Mouse (Mus musculus) forebrain, embryonic 12.5 days (tissue): Measurements from ENCODE around the gene Cd300a. TPM values are rescaled to one million over a fixed set of nuclear protein-coding genes. Genes with fewer than 3 reads are reported as not detected.

Experiments used
- ATAC-seq: fragments of 200-750 bp; cut with Nextera tagmentation; 2 replicates; pipeline ENCODE4 v1.8.0; 2017; ENCODE audit warnings: moderate TSS enrichment; ENCODE audit not compliant: low FRiP score
- H3K27ac ChIP-seq: fragments of 300-500 bp; sonication (generic); 2 replicates; pipeline ENCODE4 v1.5.1; 2016; ENCODE audit warnings: mild to moderate bottlenecking
- H3K27me3 ChIP-seq: fragments of 300-500 bp; sonication (generic); 2 replicates; pipeline ENCODE4 v1.6.1; 2016; ENCODE audit warnings: mild to moderate bottlenecking
- H3K36me3 ChIP-seq: fragments of 300-500 bp; sonication (generic); replicated peaks from 2 replicates; pipeline ENCODE4 v1.6.1; 2016; ENCODE audit warnings: mild to moderate bottlenecking
- H3K4me1 ChIP-seq: fragments of 300-500 bp; sonication (generic); 2 replicates; pipeline ENCODE4 v1.6.1; 2016
- H3K4me2 ChIP-seq: fragments of 300-500 bp; sonication (generic); 2 replicates; pipeline ENCODE4 v1.6.1; 2016; ENCODE audit warnings: mild to moderate bottlenecking, moderate library complexity
- H3K4me3 ChIP-seq: fragments of 300-500 bp; sonication (generic); replicated peaks from 2 replicates; pipeline ENCODE4 v1.5.1; 2016; ENCODE audit warnings: mild to moderate bottlenecking
- H3K9ac ChIP-seq: fragments of 300-500 bp; sonication (generic); 2 replicates; pipeline ENCODE4 v1.6.1; 2016; ENCODE audit warnings: mild to moderate bottlenecking
- H3K9me3 ChIP-seq: fragments of 300-500 bp; sonication (generic); 2 replicates; pipeline ENCODE4 v1.6.1; 2016
- WGBS: fragments of 180-500 bp; shearing (Covaris S2); methylation state at CpG from one replicate; pipeline ENCODE4 v1.1.7; 2016; 5-methylcytosine and 5-hydroxymethylcytosine counted together
- polyA plus RNA-seq: library from polyadenylated mRNA; unstranded; fragments of >200 nt; fragmentation: Nextera tagmentation; extraction: Ambion mirVana; gene quantifications from 2 replicates; pipeline ENCODE4 v1.2.1, GENCODE M21; 2016

The Cd300a gene
- polyA plus RNA-seq, 1 experiment from 2014 or later: 0.68 TPM

DNA sequence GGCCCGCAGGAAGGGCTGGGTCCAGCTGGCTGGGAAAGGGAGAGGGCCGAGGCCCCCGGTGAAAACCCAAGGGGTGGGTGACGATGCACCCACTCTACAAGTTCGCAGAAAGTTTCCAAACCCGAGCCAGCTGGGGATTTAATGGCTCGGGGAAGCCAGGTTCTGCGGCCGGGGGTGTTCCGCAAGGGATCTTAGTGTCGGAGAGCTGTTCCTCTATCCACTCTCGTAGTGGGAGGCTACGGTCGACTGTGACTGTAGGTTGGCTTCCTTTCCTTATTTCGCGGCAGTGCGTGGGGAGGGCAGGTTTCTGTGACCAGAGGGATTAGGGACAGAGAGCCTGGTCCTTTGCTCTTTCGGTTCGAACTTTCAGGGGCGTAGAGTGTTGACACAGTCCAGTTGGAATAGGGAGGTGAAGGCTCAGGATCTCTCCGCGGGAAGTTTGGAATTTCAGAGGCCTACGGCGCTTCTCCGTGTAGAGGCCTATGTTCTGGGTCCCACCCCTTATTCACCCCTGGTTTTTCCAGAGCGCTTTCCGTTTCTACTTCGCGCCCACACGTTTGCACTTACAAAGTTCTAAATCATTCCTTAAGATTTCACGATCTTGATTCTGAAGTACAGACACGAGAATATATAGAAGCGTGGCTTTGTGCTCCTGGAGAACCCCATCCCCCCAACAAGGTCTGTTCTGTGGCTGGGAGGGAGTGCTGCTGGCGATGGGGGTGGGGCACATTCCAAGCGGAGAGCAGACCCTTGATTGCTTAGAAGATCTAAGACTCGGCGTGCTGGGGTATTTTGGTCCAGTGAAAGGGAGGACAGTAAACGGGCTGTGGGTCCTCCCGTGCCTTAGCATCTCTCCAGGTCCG lies 37.3 kb upstream of the Cd300a start:
- peak overlapping the region; percentile 96 for H3K4me2 ChIP-seq
- peaks cover 70% of the 10 kb centered on the region for H3K27me3 ChIP-seq
- H3K4me3 ChIP-seq: peak overlapping the region; percentile 60
- H3K9me3 ChIP-seq: no peaks in the 10 kb centered on the region
- peaks cover 32% of the 10 kb centered on the region for H3K4me1 ChIP-seq
- 1% methylated on average over 40 of the region's 40 CpGs for WGBS
- ATAC-seq: no peak
- peak overlapping the region; percentile 42; the same call in 1 of the 2 replicates for H3K27ac ChIP-seq
- H3K9ac ChIP-seq: peak overlapping the region; percentile 56
- H3K36me3 ChIP-seq: no peaks in the 10 kb centered on the region

DNA sequence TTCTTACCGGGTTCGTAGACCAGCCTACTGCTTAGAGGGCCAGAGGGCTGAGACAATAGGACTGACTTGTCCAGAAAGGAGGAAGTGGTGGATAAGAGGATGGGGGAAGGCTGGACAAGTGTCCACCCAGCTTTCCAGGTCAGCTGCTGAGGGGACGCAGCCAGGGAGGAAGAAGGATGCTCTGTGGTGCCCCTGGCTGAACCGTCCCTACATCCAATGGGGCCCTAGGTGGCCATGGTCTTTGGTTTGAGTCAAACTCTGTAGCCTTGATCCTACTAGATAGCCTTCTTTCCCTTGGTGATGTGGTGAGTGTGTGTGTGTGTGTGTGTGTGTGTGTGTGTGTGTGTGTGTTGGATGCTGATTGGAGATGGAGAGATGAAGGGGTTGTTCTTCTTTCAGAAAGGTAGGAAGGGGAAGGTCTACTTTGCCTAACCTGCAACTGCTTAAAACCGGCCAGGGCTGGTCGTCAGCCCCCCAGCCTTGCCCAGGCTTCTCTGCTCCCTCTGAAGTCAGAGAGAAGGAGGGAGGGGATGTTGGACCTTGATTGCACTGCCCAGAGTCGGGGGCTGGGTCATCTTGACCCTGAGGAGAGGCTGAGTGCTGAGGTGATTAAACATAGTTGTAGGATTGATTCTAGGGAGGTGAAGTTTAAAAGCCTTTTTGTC lies 36.5 kb upstream of the Cd300a start:
- Histone ChIP-seq H3K27ac (0 out of 2 replicates have a peak overlapping the region, but pooled peaks have one; percentile 10), H3K9me3 (no peaks in the 10 kb centered on the region), H3K4me1 (peaks cover 32% of the 10 kb centered on the region), H3K36me3 (no peaks in the 10 kb centered on the region), H3K9ac (no peak overlapping the region), H3K27me3 (peaks cover 67% of the 10 kb centered on the region), H3K4me2 (peak overlapping the region; percentile 96), H3K4me3 (peak overlapping the region; percentile 60)
- 14% methylated on average over 7 of the region's 7 CpGs for WGBS
- ATAC-seq: no peak

DNA sequence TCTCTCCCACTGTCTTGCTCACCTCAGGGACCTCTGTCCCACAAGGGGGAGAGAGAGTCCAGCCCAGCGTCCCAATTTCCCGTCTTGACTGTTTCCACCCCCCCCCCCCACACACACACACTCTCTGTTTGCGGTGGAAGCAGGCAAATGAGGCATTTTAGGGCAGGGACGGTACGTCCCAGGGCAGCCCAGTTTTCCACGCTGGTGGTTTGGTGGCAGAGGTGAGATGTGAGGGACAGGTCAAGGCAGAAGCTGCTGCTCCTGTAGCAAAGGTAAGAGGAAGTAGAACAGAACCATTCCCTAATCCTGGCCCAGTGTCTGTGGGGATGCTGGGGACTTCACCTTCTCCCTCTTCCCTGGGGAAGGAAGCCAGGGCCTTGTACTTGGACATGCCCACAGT lies 35.3 kb upstream of the Cd300a start:
- 75% methylated on average over 6 of the region's 6 CpGs for WGBS

GRCm38 (mm10) chr11:114856125-114856524 lies 33.7 kb upstream of the Cd300a start:
- Histone ChIP-seq H3K27me3 (peaks cover 40% of the 10 kb centered on the region), H3K4me2 (no peak overlapping the region), H3K36me3 (no peaks in the 10 kb centered on the region), H3K27ac (no peak overlapping the region), H3K9me3 (no peaks in the 10 kb centered on the region), H3K9ac (no peak overlapping the region), H3K4me3 (no peak overlapping the region), H3K4me1 (peaks cover 20% of the 10 kb centered on the region)
- no peak for ATAC-seq
- whole genome bisulfite sequencing: 92% methylated on average over 5 of the region's 5 CpGs

More for the DNA sequence above, 35.3 kb upstream of the Cd300a start:
- Histone ChIP-seq H3K27me3 (peaks cover 56% of the 10 kb centered on the region), H3K9ac (no peak overlapping the region), H3K4me1 (peaks cover 32% of the 10 kb centered on the region), H3K36me3 (no peaks in the 10 kb centered on the region), H3K9me3 (no peaks in the 10 kb centered on the region), H3K27ac (no peak overlapping the region), H3K4me2 (no peak overlapping the region), H3K4me3 (no peak overlapping the region)
- ATAC-seq: no peak

DNA sequence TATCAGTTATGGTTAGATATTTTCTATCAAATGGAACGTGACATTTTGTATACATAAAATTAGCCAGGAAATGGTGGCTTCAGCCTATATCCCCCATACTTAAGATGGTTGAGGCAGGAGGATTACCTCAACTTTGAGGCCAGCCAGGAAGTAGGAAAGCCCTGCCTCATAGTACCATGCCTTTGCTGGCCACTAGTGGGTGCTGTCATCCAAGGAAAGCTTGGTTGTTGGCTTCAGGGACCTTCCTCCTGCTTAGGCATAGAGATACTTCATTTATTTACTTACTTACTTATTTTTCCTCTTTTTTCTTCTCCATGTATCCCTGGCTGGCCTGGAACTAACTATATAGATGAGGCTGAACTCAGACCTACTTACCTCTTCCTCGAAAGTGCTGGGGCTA lies 31.2 kb upstream of the Cd300a start:
- Histone ChIP-seq H3K9ac (no peak overlapping the region), H3K27me3 (peaks cover 15% of the 10 kb centered on the region), H3K4me1 (no peaks in the 10 kb centered on the region), H3K4me2 (no peak overlapping the region), H3K9me3 (no peaks in the 10 kb centered on the region), H3K27ac (no peak overlapping the region), H3K4me3 (no peak overlapping the region), H3K36me3 (no peaks in the 10 kb centered on the region)
- 95% methylated on average over 2 of the region's 2 CpGs for WGBS
- ATAC-seq: no peak

DNA sequence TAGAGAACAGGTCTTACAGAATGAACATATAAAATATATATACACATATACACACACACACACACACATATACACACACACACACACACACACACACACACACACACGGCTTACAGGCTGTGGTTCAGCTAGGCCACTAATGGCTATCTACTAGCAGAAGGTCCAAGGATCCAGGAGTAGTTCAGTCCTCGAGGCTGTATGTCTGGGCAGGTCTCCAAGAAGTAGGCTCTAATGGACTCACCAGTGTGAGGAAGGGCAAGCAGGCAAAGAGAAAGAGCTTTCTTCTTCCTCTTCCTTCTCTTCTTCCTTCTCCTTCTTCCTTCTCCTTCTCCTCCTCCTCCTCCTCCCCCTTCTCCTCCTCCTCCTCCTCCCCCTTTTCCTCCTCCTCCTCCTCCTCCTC lies 28.8 kb upstream of the Cd300a start:
- Histone ChIP-seq H3K36me3 (no peaks in the 10 kb centered on the region), H3K9me3 (no peaks in the 10 kb centered on the region), H3K4me1 (no peaks in the 10 kb centered on the region), H3K9ac (no peak overlapping the region), H3K4me2 (no peak overlapping the region), H3K27ac (no peak overlapping the region), H3K27me3 (no peaks in the 10 kb centered on the region), H3K4me3 (no peak overlapping the region)
- ATAC-seq: no peak
- 79% methylated on average over 2 of the region's 2 CpGs for WGBS

DNA sequence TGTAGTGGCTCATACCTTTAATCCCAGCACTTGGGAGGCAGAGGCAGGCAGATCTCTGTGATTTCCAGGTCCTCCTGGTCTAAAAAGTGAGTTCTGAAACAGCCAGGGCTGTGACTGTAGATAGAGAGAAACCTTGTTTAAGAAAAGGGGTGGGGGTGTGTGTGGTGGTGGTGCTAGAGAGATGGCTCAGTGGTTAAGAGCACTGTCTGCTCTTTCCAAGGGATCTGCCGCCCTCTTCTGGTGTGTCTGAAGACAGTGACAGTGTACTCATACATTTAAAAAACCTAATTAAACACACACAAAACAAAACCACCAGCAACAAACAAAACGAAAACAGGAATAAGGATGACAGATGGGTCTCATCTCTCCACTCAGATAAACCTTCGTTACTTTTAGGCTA lies 27.2 kb upstream of the Cd300a start:
- H3K36me3 ChIP-seq: no peaks in the 10 kb centered on the region
- H3K4me3 ChIP-seq: no peak overlapping the region
- H3K4me1 ChIP-seq: peaks cover 6% of the 10 kb centered on the region; the same call in 1 of the 2 replicates
- no peaks in the 10 kb centered on the region for H3K27me3 ChIP-seq
- H3K4me2 ChIP-seq: no peak overlapping the region
- H3K9me3 ChIP-seq: no peaks in the 10 kb centered on the region
- ATAC-seq: no peak
- 86% methylated on average over 3 of the region's 3 CpGs for WGBS
- no peak overlapping the region for H3K9ac ChIP-seq
- no peak overlapping the region for H3K27ac ChIP-seq

GRCm38 (mm10) chr11:114863918-114864420 lies 25.9 kb upstream of the Cd300a start:
- ATAC-seq: no peak
- Histone ChIP-seq H3K27me3 (no peaks in the 10 kb centered on the region), H3K27ac (no peak overlapping the region), H3K4me2 (no peak overlapping the region), H3K4me1 (peaks cover 6% of the 10 kb centered on the region; the same call in 1 of the 2 replicates), H3K36me3 (no peaks in the 10 kb centered on the region), H3K9ac (no peak overlapping the region), H3K9me3 (no peaks in the 10 kb centered on the region), H3K4me3 (no peak overlapping the region)
- WGBS: 95% methylated on average over 21 of the region's 21 CpGs

GRCm38 (mm10) chr11:114865999-114866398 lies 23.8 kb upstream of the Cd300a start:
- Histone ChIP-seq H3K27me3 (no peaks in the 10 kb centered on the region), H3K4me3 (no peak overlapping the region), H3K4me1 (peaks cover 6% of the 10 kb centered on the region; the same call in 1 of the 2 replicates), H3K4me2 (no peak overlapping the region), H3K36me3 (no peaks in the 10 kb centered on the region), H3K9ac (no peak overlapping the region), H3K9me3 (no peaks in the 10 kb centered on the region), H3K27ac (no peak overlapping the region)
- 85% methylated on average over 5 of the region's 5 CpGs for WGBS
- ATAC-seq: no peak

DNA sequence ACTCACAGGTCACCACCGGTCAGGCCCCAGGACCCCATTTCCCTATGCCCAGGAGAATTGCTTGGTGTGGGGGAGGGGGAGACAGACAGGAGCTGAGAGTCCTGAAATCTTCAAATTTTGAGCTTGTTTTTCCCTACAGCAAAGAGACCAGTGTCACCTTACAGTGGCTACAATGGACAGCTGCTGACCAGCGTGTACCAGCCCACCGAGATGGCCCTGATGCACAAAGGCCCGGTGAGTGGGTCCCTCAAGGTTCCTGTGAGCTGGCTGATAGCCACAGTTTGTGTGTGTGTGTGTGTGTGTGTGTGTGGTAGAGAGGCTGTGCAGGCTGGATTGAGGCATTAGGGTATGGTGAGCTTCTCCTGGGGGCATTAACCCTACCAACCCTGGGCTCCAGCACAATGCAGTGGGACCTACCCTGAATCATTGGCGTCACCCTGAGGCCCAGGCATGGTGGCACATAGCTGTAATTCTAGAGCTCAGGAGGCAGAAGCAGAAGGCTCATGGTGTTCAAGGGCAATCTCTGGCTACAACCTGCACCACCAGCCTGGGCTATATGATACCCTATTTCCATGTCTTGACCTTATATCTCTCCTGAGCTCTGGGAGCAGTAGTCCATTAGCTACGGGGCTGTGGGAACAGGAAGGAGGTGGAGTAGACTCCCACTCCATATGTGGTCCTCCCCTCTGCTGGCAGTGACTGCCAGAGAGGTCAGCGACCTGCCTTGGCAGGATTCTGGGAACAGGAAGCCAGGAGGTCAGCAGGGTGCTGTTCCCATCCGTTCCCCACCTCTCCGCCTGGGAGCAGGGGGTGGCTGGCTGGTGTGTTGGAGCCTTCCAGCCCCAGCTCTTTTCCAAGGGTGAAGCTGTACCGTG lies 23.1 kb upstream of the Cd300a start:
- Histone ChIP-seq H3K9ac (no peak overlapping the region), H3K4me1 (peaks cover 6% of the 10 kb centered on the region; the same call in 1 of the 2 replicates), H3K4me3 (no peak overlapping the region), H3K27ac (no peak overlapping the region), H3K36me3 (no peaks in the 10 kb centered on the region), H3K9me3 (no peaks in the 10 kb centered on the region), H3K4me2 (no peak overlapping the region), H3K27me3 (no peaks in the 10 kb centered on the region)
- no peak for ATAC-seq
- 70% methylated on average over 10 of the region's 10 CpGs for WGBS

DNA sequence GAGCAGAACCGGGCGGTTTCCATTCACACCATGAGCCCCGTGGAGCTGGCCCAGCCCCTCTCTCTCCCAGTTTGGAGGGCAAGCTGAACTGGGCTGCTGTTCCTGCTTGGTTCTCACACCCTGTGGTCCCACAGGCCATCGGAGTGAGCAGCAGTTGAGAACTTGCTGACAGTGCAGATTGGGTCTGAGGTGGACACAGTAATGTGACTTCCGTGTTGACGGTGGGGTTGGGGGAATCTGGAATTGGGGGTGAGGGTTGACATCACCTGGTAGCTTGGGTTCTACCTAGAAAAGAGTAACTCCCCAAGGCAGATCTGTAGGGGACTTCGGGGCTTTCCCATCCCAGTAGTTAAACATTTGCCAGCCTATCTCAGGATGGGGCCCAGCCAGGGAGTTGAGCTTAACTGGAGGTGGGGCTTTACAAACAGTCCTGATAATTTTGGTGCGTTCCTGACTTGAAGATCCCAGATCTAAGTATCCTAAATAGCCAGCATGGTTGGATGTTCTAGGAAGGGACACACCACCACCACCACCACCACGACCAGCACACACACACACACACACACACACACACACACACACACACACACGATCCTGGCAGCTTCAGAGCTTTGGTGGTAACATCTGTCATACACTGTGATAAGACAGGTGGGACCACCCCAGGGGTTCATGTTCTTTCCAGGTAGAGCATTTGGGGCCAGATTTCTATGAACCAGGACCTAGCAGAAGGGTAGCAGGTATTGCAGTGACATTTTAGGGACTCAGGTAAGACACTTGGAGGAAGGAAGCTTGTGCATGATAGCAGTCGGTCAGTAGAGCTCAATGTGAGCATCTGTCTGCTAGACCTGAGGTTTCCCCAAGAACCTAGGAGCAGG lies 22.2 kb upstream of the Cd300a start:
- no peaks in the 10 kb centered on the region for H3K27me3 ChIP-seq
- peaks cover 6% of the 10 kb centered on the region; the same call in 1 of the 2 replicates for H3K4me1 ChIP-seq
- no peaks in the 10 kb centered on the region for H3K36me3 ChIP-seq
- no peak overlapping the region for H3K9ac ChIP-seq
- ATAC-seq: no peak
- WGBS: 82% methylated on average over 11 of the region's 11 CpGs
- no peak overlapping the region for H3K4me2 ChIP-seq
- no peaks in the 10 kb centered on the region for H3K9me3 ChIP-seq
- no peak overlapping the region for H3K27ac ChIP-seq
- no peak overlapping the region for H3K4me3 ChIP-seq
